Mouse (Mus musculus) heart, postnatal 0 days (tissue): ENCODE measurements around the gene Usp49. TPM values are rescaled to one million over a fixed set of nuclear protein-coding genes. Genes with fewer than 3 reads are reported as not detected.

ENCODE experiments used
- ATAC-seq: fragments of 200-750 bp; cut with Nextera tagmentation; 2 replicates; pipeline ENCODE4 v1.8.0; 2017; ENCODE audit warnings: low read depth, moderate number of reproducible peaks, moderate library complexity; ENCODE audit not compliant: insufficient read depth
- DNase-seq: peaks from one replicate; pipeline ENCODE4 v3.0.0-alpha.2; 2016; ENCODE audit warnings: low spot score
- H3K27ac ChIP-seq: fragments of 300-500 bp; sonication (generic); 2 replicates; pipeline ENCODE4 v1.5.1; 2014; ENCODE audit warnings: low read depth, mild to moderate bottlenecking
- H3K27me3 ChIP-seq: fragments of 300-500 bp; sonication (generic); 2 replicates; pipeline ENCODE4 v1.6.1; 2014; ENCODE audit warnings: low read length, mixed read lengths; ENCODE audit not compliant: control insufficient read depth, insufficient read depth
- H3K36me3 ChIP-seq: fragments of 300-500 bp; sonication (generic); replicated peaks from 2 replicates; pipeline ENCODE4 v1.6.1; 2014; ENCODE audit warnings: low read length, mixed read lengths; ENCODE audit not compliant: control insufficient read depth, insufficient read depth
- H3K4me1 ChIP-seq: fragments of 300-500 bp; sonication (generic); 2 replicates; pipeline ENCODE4 v1.6.1; 2014; ENCODE audit warnings: antibody characterized with exemption; ENCODE audit not compliant: control insufficient read depth, insufficient read depth
- H3K4me2 ChIP-seq: fragments of 300-500 bp; sonication (generic); 2 replicates; pipeline ENCODE4 v1.6.1; 2014; ENCODE audit warnings: low read depth, mild to moderate bottlenecking, low read length, moderate library complexity
- H3K4me3 ChIP-seq: fragments of 300-500 bp; sonication (generic); 2 replicates; pipeline ENCODE4 v1.5.1; 2014; ENCODE audit warnings: low read depth, low read length
- H3K9ac ChIP-seq: fragments of 300-500 bp; sonication (generic); replicated peaks from 2 replicates; pipeline ENCODE4 v1.6.1; 2014; ENCODE audit warnings: low read depth, low read length, mixed read lengths
- H3K9me3 ChIP-seq: fragments of 300-500 bp; sonication (generic); replicated peaks from 2 replicates; pipeline ENCODE4 v1.6.1; 2016; ENCODE audit warnings: low read length; ENCODE audit not compliant: control insufficient read depth
- CTCF ChIP-seq: IDR thresholded peaks from 2 replicates; pipeline ENCODE4 v1.5.1; 2016; ENCODE audit warnings: antibody characterized with exemption, control low read depth, low read depth
- EP300 ChIP-seq: IDR thresholded peaks from 2 replicates; pipeline ENCODE4 v1.6.1; 2016; ENCODE audit warnings: antibody characterized with exemption, low read depth
- WGBS: fragments of 180-500 bp; shearing (Covaris S2); extraction: QIAGEN DNeasy Blood & Tissue Kit; methylation state at CpG from one replicate; pipeline ENCODE4 v1.1.7; 2014; 5-methylcytosine and 5-hydroxymethylcytosine counted together
- polyA plus RNA-seq: library from polyadenylated mRNA; unstranded; fragments of >200 nt; fragmentation: Nextera tagmentation; extraction: Ambion mirVana; gene quantifications from 2 replicates; pipeline ENCODE4 v1.2.1, GENCODE M21; 2015
- total RNA-seq: library from RNA; depleted of rRNA; stranded (reverse); fragments of >200 nt; gene quantifications from 2 replicates; pipeline ENCODE4 v1.2.3, GENCODE M21; 2014; ENCODE audit warnings: low replicate concordance

The Usp49 gene
- total and polyA plus RNA-seq, 2 experiments from 2014 or later, result 1.4 to 3.5 TPM

GRCm38 (mm10) chr17:47695337-47695710, 64.8 kb downstream of the Usp49 start:
- ATAC-seq, result no peak
- peak overlapping the region; percentile 89 for H3K9ac ChIP-seq
- DNase-seq, result no peak
- no peaks in the 10 kb centered on the region for H3K9me3 ChIP-seq
- H3K27me3 ChIP-seq, result no peaks in the 10 kb centered on the region
- H3K4me3 ChIP-seq, result peak overlapping the region; percentile 93
- peaks cover 11% of the 10 kb centered on the region; the same call in 1 of the 2 replicates for H3K4me1 ChIP-seq
- peak overlapping the region; percentile 64 for H3K27ac ChIP-seq
- no peak for TF ChIP-seq EP300
- no peak for TF ChIP-seq CTCF
- under 1% methylated on average over 22 of the region's 23 CpGs for WGBS
- H3K4me2 ChIP-seq, result peak overlapping the region; percentile 89
- peaks cover 5% of the 10 kb centered on the region; the same call in 1 of the 2 replicates for H3K36me3 ChIP-seq

GRCm38 (mm10) chr17:47698156-47698555, 67.7 kb downstream of the Usp49 start:
- TF ChIP-seq EP300, result no peak
- TF ChIP-seq CTCF, result no peak
- Histone ChIP-seq H3K4me1 (peaks cover 11% of the 10 kb centered on the region; the same call in 1 of the 2 replicates), H3K27me3 (no peaks in the 10 kb centered on the region), H3K4me2 (no peak overlapping the region), H3K36me3 (peaks cover 19% of the 10 kb centered on the region; the same call in 1 of the 2 replicates), H3K9me3 (no peaks in the 10 kb centered on the region), H3K27ac (no peak overlapping the region), H3K4me3 (no peak overlapping the region), H3K9ac (no peak overlapping the region)
- ATAC-seq, result no peak
- 90% methylated on average over 10 of the region's 10 CpGs for WGBS
- no peak for DNase-seq

DNA sequence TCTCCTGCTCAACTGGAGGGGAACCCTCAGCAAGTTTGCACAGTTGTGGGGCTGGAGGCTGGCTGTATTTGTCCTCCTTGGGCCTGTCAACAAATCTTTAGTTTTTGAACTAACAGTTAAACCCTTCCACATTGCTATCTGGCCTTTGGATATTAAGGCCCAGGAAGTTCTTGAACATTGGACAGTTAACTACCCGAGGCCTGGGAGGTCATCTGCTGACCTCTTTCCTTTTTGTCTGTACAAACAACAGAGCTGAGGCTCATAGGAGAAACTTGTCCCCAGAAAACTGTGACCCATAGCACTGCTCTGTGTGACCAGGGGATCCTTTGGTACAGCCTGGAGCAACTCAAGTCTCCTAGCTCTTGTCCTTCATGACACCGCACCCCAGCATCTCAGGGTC, 68.6 kb downstream of the Usp49 start:
- H3K4me2 ChIP-seq, result no peak overlapping the region
- no peaks in the 10 kb centered on the region for H3K9me3 ChIP-seq
- H3K27me3 ChIP-seq, result no peaks in the 10 kb centered on the region
- no peak overlapping the region for H3K9ac ChIP-seq
- no peak overlapping the region for H3K4me3 ChIP-seq
- H3K27ac ChIP-seq, result no peak overlapping the region
- 72% methylated on average over 2 of the region's 2 CpGs for WGBS
- no peak for TF ChIP-seq CTCF
- no peak for TF ChIP-seq EP300
- peaks cover 10% of the 10 kb centered on the region; the same call in 1 of the 2 replicates for H3K4me1 ChIP-seq
- ATAC-seq, result no peak
- H3K36me3 ChIP-seq, result peaks cover 23% of the 10 kb centered on the region; the same call in 1 of the 2 replicates
- DNase-seq, result no peak

- H3K27ac ChIP-seq, result no peak overlapping the region
- TF ChIP-seq EP300, result no peak
- TF ChIP-seq CTCF, result no peak
- DNase-seq (no peak), ATAC-seq (no peak)
- no peak overlapping the region for H3K4me2 ChIP-seq
- 79% methylated on average over 9 of the region's 9 CpGs for WGBS
- no peaks in the 10 kb centered on the region for H3K4me1 ChIP-seq
- peaks cover 23% of the 10 kb centered on the region; the same call in 1 of the 2 replicates for H3K36me3 ChIP-seq
- H3K9me3 ChIP-seq, result no peaks in the 10 kb centered on the region
- no peaks in the 10 kb centered on the region for H3K27me3 ChIP-seq
- no peak overlapping the region for H3K9ac ChIP-seq
- H3K4me3 ChIP-seq, result no peak overlapping the region
Measured at GRCm38 (mm10) chr17:47701793-47702192, 71.3 kb downstream of the Usp49 start.

DNA sequence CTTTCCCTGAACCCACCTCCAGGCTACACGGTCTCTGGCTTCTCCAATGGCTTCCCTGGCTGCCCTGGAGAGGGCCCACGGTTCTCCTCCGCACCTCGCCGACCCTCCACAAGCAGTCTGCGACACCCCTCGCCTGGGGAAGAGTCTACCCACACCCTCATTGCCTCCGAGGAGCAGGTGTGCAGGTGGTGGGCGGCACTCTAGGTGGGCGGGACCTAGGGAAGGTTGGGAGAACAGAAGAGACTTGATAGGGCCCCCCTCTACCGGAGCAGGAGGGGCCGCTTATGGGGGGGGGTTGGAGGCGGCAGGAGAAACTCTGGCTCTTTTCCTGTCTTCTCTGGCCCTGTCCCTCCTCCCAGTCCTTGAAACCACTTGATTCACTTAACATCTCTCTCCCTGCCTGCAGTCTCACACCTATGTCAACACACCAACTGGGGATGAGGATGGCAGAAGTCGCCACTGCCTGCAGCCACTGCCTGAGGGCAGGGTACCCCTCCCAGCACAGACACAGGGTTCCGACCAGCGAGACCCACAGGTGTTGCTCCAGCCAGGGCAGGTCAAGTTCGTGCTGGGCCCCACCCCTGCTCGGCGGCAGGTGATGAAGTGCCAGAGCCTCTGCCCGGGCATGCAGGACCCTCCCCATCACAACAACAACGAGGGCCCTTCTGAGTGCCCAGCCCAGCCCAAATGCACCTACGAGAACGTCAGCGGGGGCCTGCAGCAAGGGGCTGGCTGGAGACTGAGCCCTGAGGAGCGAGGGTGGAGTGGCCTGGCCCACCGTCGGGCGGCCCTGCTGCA, 72.3 kb downstream of the Usp49 start:
- no peak for DNase-seq
- WGBS, result 51% methylated on average over 28 of the region's 28 CpGs
- Histone ChIP-seq H3K27me3 (no peaks in the 10 kb centered on the region), H3K36me3 (peaks cover 23% of the 10 kb centered on the region; the same call in 1 of the 2 replicates), H3K4me3 (no peak overlapping the region), H3K27ac (no peak overlapping the region), H3K9ac (no peak overlapping the region), H3K4me2 (no peak overlapping the region), H3K9me3 (no peaks in the 10 kb centered on the region), H3K4me1 (no peaks in the 10 kb centered on the region)
- TF ChIP-seq EP300 (no peak), CTCF (no peak)
- ATAC-seq, result no peak

DNA sequence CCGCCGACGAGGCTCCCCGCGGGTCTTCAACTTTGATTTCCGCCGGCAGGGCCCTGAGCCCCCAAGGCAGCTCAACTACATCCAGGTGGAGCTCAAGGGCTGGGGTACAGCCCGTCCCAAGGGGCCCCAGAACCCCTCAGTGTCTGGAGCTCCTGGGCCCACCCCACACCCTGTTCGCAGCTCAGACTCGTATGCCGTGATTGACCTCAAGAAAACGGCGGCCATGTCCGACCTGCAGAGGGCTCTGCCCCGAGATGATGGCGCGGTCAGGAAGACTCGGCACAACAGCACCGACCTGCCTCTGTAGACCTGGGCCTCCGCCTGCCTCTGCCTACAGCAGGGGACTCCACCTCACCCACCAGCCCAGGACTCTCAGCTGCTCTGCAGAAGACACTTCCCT, 73.1 kb downstream of the Usp49 start:
- Histone ChIP-seq H3K36me3 (peaks cover 20% of the 10 kb centered on the region; the same call in 1 of the 2 replicates), H3K9ac (no peak overlapping the region), H3K27ac (no peak overlapping the region), H3K4me1 (no peaks in the 10 kb centered on the region), H3K9me3 (no peaks in the 10 kb centered on the region), H3K27me3 (no peaks in the 10 kb centered on the region), H3K4me3 (no peak overlapping the region), H3K4me2 (no peak overlapping the region)
- WGBS, result 31% methylated on average over 20 of the region's 20 CpGs
- ATAC-seq, result no peak
- TF ChIP-seq EP300 (no peak), CTCF (no peak)
- no peak for DNase-seq
